Mouse (Mus musculus) ES-Bruce4 (cell line): ENCODE data around the gene Treml1. TPM values are rescaled to one million over a fixed set of nuclear protein-coding genes. Genes with fewer than 3 reads are reported as not detected.

Experiments used
- H3K27ac ChIP-seq: 2 replicates; pipeline ENCODE4 v1.5.1; 2012; ENCODE audit warnings: low read length, inconsistent platforms; ENCODE audit not compliant: insufficient read depth
- H3K27me3 ChIP-seq: 2 replicates; pipeline ENCODE4 v1.6.1; 2012; ENCODE audit warnings: mild to moderate bottlenecking, low read length, inconsistent platforms; ENCODE audit not compliant: control insufficient read depth, poor library complexity, insufficient read depth, severe bottlenecking
- H3K36me3 ChIP-seq: 2 replicates; pipeline ENCODE4 v1.6.1; 2012; ENCODE audit warnings: inconsistent platforms, mild to moderate bottlenecking, low read length, moderate library complexity; ENCODE audit not compliant: control insufficient read depth, poor library complexity, insufficient read depth, severe bottlenecking
- H3K4me1 ChIP-seq: one replicate; pipeline ENCODE4 v1.8.1; 2011; ENCODE audit warnings: low read length; ENCODE audit not compliant: control insufficient read depth, insufficient read depth
- H3K4me3 ChIP-seq: 2 replicates; pipeline ENCODE4 v1.5.1; 2011; ENCODE audit warnings: low read depth, mild to moderate bottlenecking, low read length
- H3K9ac ChIP-seq: 2 replicates; pipeline ENCODE4 v1.6.1; 2012; ENCODE audit warnings: low read depth, mild to moderate bottlenecking, inconsistent platforms; ENCODE audit not compliant: poor library complexity, severe bottlenecking
- H3K9me3 ChIP-seq: replicated peaks from 2 replicates; pipeline ENCODE4 v1.6.1; 2012; ENCODE audit warnings: mild to moderate bottlenecking, low read length, inconsistent platforms; ENCODE audit not compliant: control insufficient read depth, poor library complexity, insufficient read depth, severe bottlenecking
- CTCF ChIP-seq: IDR thresholded peaks from one replicate; pipeline ENCODE4 v1.8.1; 2011; ENCODE audit warnings: low read depth, low read length
- EP300 ChIP-seq: IDR thresholded peaks from 2 replicates; pipeline ENCODE4 v1.6.1; 2011; ENCODE audit warnings: low read depth, low read length; ENCODE audit not compliant: insufficient read depth
- POLR2A ChIP-seq: IDR thresholded peaks from one replicate; pipeline ENCODE4 v1.8.1; 2011; ENCODE audit warnings: low read length; ENCODE audit not compliant: insufficient read depth
- polyA plus RNA-seq: library from polyadenylated mRNA; stranded (reverse); fragments of >200 nt; gene quantifications from 2 replicates; pipeline ENCODE4 v1.2.4, GENCODE M21; 2011; ENCODE audit warnings: low read depth; ENCODE audit not compliant: missing spikeins, insufficient read depth, insufficient read length

Treml1 gene
- polyA plus RNA-seq, 1 experiment: not detected

DNA sequence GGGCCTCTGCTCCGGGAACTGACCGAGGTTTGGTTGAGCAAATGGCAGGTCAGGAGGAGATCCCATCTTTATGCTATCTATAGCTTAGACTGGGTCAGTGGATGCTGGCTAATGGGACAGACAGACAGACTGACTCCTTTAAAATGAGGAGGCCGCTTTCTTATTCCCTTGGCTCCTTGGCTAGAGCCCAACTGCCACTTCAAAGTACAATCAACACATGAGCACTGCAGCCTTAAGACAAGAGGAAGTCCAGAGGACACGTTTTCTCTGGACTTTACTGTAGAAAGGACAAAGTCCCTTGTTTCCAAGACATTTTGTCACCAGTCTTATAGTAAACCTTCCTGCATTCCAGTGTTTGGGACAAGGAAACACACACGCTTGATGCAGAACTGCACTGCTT, 31.7 kb downstream of the Treml1 start:
- no peaks in the 10 kb centered on the region for H3K9me3 ChIP-seq
- peaks cover 72% of the 10 kb centered on the region for H3K36me3 ChIP-seq
- H3K27me3 ChIP-seq: no peaks in the 10 kb centered on the region
- H3K27ac ChIP-seq: no peak overlapping the region
- no peak for TF ChIP-seq CTCF
- TF ChIP-seq EP300: no peak
- TF ChIP-seq POLR2A: no peak
- H3K4me1 ChIP-seq: no peaks in the 10 kb centered on the region
- no peak overlapping the region for H3K4me3 ChIP-seq
- no peak overlapping the region for H3K9ac ChIP-seq

GRCm38 (mm10) chr17:48392616-48393015, 32.9 kb downstream of the Treml1 start:
- Histone ChIP-seq H3K9ac (no peak overlapping the region), H3K4me1 (no peaks in the 10 kb centered on the region), H3K27ac (no peak overlapping the region), H3K9me3 (no peaks in the 10 kb centered on the region), H3K36me3 (peaks cover 66% of the 10 kb centered on the region), H3K27me3 (no peaks in the 10 kb centered on the region), H3K4me3 (no peak overlapping the region)
- TF ChIP-seq EP300: no peak
- TF ChIP-seq CTCF: no peak
- TF ChIP-seq POLR2A: no peak

DNA sequence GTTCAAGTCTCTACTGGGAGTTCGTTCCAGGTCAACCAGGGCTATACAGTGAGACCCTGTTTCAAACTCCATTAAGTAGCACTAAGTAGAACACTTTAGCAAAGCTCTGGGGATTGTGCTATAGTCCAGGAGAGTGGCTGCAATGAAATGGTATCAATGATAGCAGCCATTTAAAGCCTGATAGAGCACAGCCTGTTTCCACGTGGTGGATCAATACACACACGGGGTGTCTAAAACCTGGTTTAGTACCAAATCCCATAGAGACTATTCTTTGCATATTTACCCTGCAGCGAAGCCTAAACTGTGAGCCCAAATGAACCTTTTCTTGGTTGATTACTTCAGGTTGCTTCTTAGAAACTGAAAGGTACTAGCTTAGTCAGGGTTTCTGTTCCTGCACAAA, 42.0 kb downstream of the Treml1 start:
- Histone ChIP-seq H3K27me3 (no peaks in the 10 kb centered on the region), H3K9ac (no peak overlapping the region), H3K9me3 (no peaks in the 10 kb centered on the region), H3K27ac (no peak overlapping the region), H3K4me1 (no peaks in the 10 kb centered on the region), H3K36me3 (peaks cover 38% of the 10 kb centered on the region), H3K4me3 (no peak overlapping the region)
- TF ChIP-seq EP300 (no peak), POLR2A (no peak), CTCF (no peak)

DNA sequence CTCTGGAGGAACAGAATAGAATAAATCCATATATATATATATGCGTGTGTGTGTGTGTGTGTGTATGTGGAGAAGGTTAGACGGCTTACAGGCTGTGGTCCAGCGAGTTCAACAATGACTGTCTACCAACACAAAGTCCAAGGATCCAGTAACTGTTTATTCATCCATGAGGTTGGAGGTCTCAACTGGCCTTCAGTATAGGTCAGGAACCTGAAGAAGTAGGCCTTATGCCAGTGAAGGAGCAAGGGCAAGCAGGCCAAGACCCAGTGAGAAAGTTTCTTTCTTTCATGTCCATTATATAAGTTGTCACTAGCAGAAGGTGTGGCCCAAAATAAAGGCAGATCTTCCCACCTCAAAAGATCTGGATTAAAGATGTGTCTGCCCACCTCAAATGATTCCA, 43.0 kb downstream of the Treml1 start:
- H3K27me3 ChIP-seq: no peaks in the 10 kb centered on the region
- peaks cover 35% of the 10 kb centered on the region for H3K36me3 ChIP-seq
- H3K9ac ChIP-seq: no peak overlapping the region
- H3K9me3 ChIP-seq: no peaks in the 10 kb centered on the region
- H3K4me1 ChIP-seq: peaks cover 2% of the 10 kb centered on the region
- no peak for TF ChIP-seq CTCF
- no peak for TF ChIP-seq POLR2A
- no peak for TF ChIP-seq EP300
- no peak overlapping the region for H3K27ac ChIP-seq
- H3K4me3 ChIP-seq: no peak overlapping the region

GRCm38 (mm10) chr17:48403848-48404247, 44.1 kb downstream of the Treml1 start:
- no peaks in the 10 kb centered on the region for H3K27me3 ChIP-seq
- no peak overlapping the region for H3K9ac ChIP-seq
- no peak overlapping the region for H3K27ac ChIP-seq
- H3K36me3 ChIP-seq: peaks cover 26% of the 10 kb centered on the region
- H3K9me3 ChIP-seq: no peaks in the 10 kb centered on the region
- no peak for TF ChIP-seq EP300
- no peak for TF ChIP-seq POLR2A
- no peak for TF ChIP-seq CTCF
- peaks cover 2% of the 10 kb centered on the region for H3K4me1 ChIP-seq
- H3K4me3 ChIP-seq: no peak overlapping the region

DNA sequence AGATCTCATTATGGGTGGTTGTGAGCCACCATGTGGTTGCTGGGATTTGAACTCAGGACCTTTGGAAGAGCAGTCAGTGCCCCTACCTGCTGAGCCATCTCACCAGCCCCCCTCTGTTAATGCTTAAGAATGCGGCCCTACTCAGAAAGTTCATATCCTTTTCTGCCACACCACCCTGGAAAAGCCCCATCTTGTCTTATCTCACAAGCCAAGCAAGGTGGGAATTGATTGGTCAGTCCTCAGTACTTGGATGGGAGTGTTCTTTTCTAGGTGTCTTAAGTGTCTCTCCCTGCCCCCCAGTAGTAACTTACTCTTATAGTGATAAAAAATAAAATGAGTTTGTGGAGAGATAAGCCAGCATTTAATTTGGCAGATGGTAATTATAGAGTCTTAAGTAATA, 45.0 kb downstream of the Treml1 start:
- Histone ChIP-seq H3K9me3 (no peaks in the 10 kb centered on the region), H3K4me1 (peaks cover 2% of the 10 kb centered on the region), H3K9ac (no peak overlapping the region), H3K27ac (no peak overlapping the region), H3K36me3 (peaks cover 18% of the 10 kb centered on the region), H3K27me3 (no peaks in the 10 kb centered on the region), H3K4me3 (no peak overlapping the region)
- no peak for TF ChIP-seq CTCF
- no peak for TF ChIP-seq EP300
- TF ChIP-seq POLR2A: no peak
